Mouse (Mus musculus) lung, embryonic 14.5 days (tissue): ENCODE results near the gene Gm20521. TPM values are rescaled to one million over a fixed set of nuclear protein-coding genes. Genes with fewer than 3 reads are reported as not detected.

Experiments
- ATAC-seq: fragments of 200-750 bp; cut with Nextera tagmentation; 2 replicates; pipeline ENCODE4 v1.8.0; 2017; ENCODE audit warnings: mild to moderate bottlenecking, moderate TSS enrichment, moderate library complexity; ENCODE audit not compliant: insufficient read depth
- DNase-seq: peaks from one replicate; pipeline ENCODE4 v3.0.0-alpha.2; 2015
- H3K27ac ChIP-seq: fragments of 300-500 bp; sonication (generic); 2 replicates; pipeline ENCODE4 v1.5.1; 2014; ENCODE audit warnings: low read depth, mild to moderate bottlenecking, moderate library complexity
- H3K27me3 ChIP-seq: fragments of 300-500 bp; sonication (generic); 2 replicates; pipeline ENCODE4 v1.6.1; 2014; ENCODE audit warnings: low read length, control low read depth; ENCODE audit not compliant: insufficient read depth
- H3K36me3 ChIP-seq: fragments of 300-500 bp; sonication (generic); 2 replicates; pipeline ENCODE4 v1.6.1; 2014; ENCODE audit warnings: control low read depth; ENCODE audit not compliant: insufficient read depth
- H3K4me1 ChIP-seq: fragments of 300-500 bp; sonication (generic); 2 replicates; pipeline ENCODE4 v1.6.1; 2014; ENCODE audit warnings: antibody characterized with exemption, control low read depth; ENCODE audit not compliant: insufficient read depth
- H3K4me2 ChIP-seq: fragments of 300-500 bp; sonication (generic); 2 replicates; pipeline ENCODE4 v1.6.1; 2014; ENCODE audit warnings: mild to moderate bottlenecking
- H3K4me3 ChIP-seq: fragments of 300-500 bp; sonication (generic); 2 replicates; pipeline ENCODE4 v1.5.1; 2014; ENCODE audit warnings: low read depth, low read length
- H3K9ac ChIP-seq: fragments of 300-500 bp; sonication (generic); 2 replicates; pipeline ENCODE4 v1.6.1; 2014
- H3K9me3 ChIP-seq: fragments of 300-500 bp; sonication (generic); 2 replicates; pipeline ENCODE4 v1.6.1; 2016; ENCODE audit warnings: low read depth, low read length, control low read depth
- CTCF ChIP-seq: IDR thresholded peaks from 2 replicates; pipeline ENCODE4 v1.5.1; 2016; ENCODE audit warnings: antibody characterized with exemption, low read depth
- WGBS: fragments of 180-500 bp; shearing (Covaris S2); extraction: QIAGEN DNeasy Blood & Tissue Kit; methylation state at CpG from one replicate; pipeline ENCODE4 v1.1.7; 2014; 5-methylcytosine and 5-hydroxymethylcytosine counted together
- polyA plus RNA-seq: library from polyadenylated mRNA; unstranded; fragments of >200 nt; fragmentation: Nextera tagmentation; extraction: Ambion mirVana; gene quantifications from 2 replicates; pipeline ENCODE4 v1.2.1, GENCODE M21; 2014

The Gm20521 gene
- polyA plus RNA-seq, 1 experiment from 2014 or later = not detected

GRCm38 (mm10) chr14:54892200-54892599, 9.0 kb downstream of the Gm20521 start, which contains the start of gene Pabpn1:
Gene Pabpn1 (plus strand): TSS chr14:54892500.
- DNase-seq = no peak
- no peaks in the 10 kb centered on the region for H3K9me3 ChIP-seq
- H3K4me1 ChIP-seq = no peaks in the 10 kb centered on the region; the same call in 1 of the 2 replicates
- H3K9ac ChIP-seq = peak within 1 kb of the TSS; percentile 43
- TF ChIP-seq CTCF = no peak
- no peaks in the 10 kb centered on the region for H3K27me3 ChIP-seq
- peak within 1 kb of the TSS; percentile 84 for H3K27ac ChIP-seq
- WGBS = 94% methylated on average over 3 of the region's 3 CpGs
- H3K4me2 ChIP-seq = peak within 1 kb of the TSS; percentile 57
- peak within 1 kb of the TSS; percentile 95 for H3K4me3 ChIP-seq
- ATAC-seq = no peak
- H3K36me3 ChIP-seq = peaks cover 19% of the 10 kb centered on the region

DNA sequence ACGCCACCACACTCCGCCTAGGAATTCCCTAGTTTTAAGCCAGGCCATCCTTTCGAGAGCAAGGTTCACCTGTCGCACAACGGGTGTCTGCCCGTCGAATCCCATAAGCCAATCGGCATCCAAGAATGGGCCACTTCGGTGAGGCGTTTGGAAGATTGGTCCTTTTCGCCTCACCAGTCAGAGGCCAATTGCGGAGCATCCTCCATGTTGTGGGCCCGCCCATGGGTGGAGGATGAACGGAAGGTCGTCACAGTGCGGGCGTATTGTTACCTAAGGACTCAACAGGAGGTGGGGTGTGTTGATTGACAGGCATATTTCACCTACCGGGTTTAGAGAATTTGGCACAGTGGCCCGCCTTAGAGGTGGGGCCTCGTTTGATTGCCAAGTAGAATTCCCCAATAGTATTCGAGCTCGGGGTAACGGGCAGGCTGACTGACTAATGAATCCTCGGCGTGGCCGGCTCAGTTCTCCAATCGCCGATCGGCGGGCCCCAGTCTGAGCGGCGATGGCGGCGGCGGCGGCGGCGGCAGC, 10.5 kb downstream of the Gm20521 start:
- peak overlapping the region; percentile 94 for H3K27ac ChIP-seq
- H3K4me3 ChIP-seq = peak overlapping the region; percentile 95
- no peaks in the 10 kb centered on the region for H3K27me3 ChIP-seq
- no peak for TF ChIP-seq CTCF
- DNase-seq (peak; percentile 99), ATAC-seq (peak; percentile 99)
- H3K4me1 ChIP-seq = no peaks in the 10 kb centered on the region; the same call in 1 of the 2 replicates
- peak overlapping the region; percentile 84 for H3K4me2 ChIP-seq
- peaks cover 34% of the 10 kb centered on the region for H3K36me3 ChIP-seq
- under 1% methylated on average over 38 of the region's 38 CpGs for WGBS
- no peaks in the 10 kb centered on the region for H3K9me3 ChIP-seq
- peak overlapping the region; percentile 99 for H3K9ac ChIP-seq

DNA sequence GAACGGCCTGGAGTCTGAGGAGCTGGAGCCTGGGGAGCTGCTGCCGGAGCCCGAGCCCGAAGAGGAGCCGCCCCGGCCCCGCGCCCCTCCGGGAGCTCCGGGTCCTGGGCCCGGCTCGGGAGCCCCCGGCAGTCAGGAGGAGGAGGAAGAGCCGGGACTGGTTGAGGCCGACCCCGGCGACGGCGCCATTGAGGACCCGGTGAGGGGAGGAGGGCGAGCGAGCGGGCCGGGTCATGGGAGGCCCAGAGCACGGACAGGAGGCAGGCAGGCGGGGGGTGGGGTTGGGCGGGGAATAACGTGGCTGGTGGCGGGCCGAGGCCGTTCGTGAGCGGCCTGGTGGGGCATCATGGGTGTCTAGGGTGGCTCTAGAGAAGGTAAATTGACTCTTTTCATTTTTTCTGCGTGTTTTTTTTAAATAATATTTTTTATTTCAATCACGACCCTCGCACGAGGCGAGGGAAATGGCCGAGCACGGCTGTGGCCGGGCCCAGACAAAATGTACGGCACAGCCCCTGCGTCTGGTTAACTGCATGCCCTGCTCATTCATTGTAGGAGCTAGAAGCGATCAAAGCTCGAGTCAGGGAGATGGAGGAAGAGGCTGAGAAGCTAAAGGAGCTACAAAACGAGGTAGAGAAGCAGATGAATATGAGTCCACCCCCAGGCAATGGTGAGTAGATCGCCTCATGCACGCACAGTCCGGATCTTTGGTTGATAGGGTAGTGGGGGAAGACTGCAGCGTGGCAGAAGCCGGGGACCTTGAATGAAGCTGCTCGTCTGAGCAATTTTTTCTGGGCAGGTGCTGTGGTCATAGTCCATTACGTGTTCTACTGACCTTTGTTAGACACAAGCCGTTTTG, 11.3 kb downstream of the Gm20521 start:
- under 1% methylated on average over 52 of the region's 54 CpGs for WGBS
- Histone ChIP-seq H3K4me1 (no peaks in the 10 kb centered on the region; the same call in 1 of the 2 replicates), H3K36me3 (peaks cover 40% of the 10 kb centered on the region)

GRCm38 (mm10) chr14:54897445-54897844, 14.2 kb downstream of the Gm20521 start:
- Histone ChIP-seq H3K4me2 (no peak overlapping the region), H3K9ac (no peak overlapping the region), H3K27me3 (no peaks in the 10 kb centered on the region), H3K9me3 (no peaks in the 10 kb centered on the region), H3K27ac (no peak overlapping the region), H3K4me3 (no peak overlapping the region), H3K36me3 (peaks cover 40% of the 10 kb centered on the region), H3K4me1 (no peaks in the 10 kb centered on the region; the same call in 1 of the 2 replicates)
- no peak for ATAC-seq
- no peak for DNase-seq
- WGBS = 48% methylated on average over 2 of the region's 2 CpGs
- TF ChIP-seq CTCF = no peak

More for the DNA sequence above, 11.3 kb downstream of the Gm20521 start:
- TF ChIP-seq CTCF = no peak
- Histone ChIP-seq H3K4me3 (peak overlapping the region; percentile 95), H3K9ac (peak overlapping the region; percentile 99), H3K9me3 (no peaks in the 10 kb centered on the region), H3K27me3 (no peaks in the 10 kb centered on the region), H3K4me2 (peak overlapping the region; percentile 84), H3K27ac (peak overlapping the region; percentile 94)
- DNase-seq = peak; percentile 60
- ATAC-seq = peak; percentile 64

DNA sequence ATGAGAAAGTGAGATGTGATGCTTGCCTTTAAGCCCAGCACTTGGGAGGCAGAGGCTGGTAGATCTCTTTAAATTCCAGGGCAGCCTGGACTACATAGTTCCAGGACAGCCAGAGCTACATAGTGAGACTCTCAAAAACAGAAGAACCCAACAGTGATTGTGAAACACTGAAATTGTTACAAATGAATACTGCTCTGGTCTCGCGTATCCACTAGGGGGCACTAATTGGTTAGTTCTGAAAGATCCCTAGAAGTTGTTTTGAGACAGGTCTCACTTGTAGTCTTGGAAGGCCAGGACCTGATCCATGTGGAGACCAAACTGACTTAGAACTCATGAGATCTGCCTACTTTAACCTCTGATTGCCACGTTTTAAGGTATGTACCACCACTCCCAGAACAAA, 17.1 kb downstream of the Gm20521 start:
- no peaks in the 10 kb centered on the region for H3K9me3 ChIP-seq
- H3K27ac ChIP-seq = 0 out of 2 replicates have a peak overlapping the region, but pooled peaks have one; percentile 14
- ATAC-seq (peak; percentile 76), DNase-seq (peak; percentile 96)
- H3K4me1 ChIP-seq = no peaks in the 10 kb centered on the region; the same call in 1 of the 2 replicates
- H3K9ac ChIP-seq = no peak overlapping the region
- H3K4me2 ChIP-seq = no peak overlapping the region
- TF ChIP-seq CTCF = peak; percentile 86
- 0% methylated on average over 3 of the region's 3 CpGs for WGBS
- no peak overlapping the region for H3K4me3 ChIP-seq
- H3K36me3 ChIP-seq = peaks cover 39% of the 10 kb centered on the region
- no peaks in the 10 kb centered on the region for H3K27me3 ChIP-seq

GRCm38 (mm10) chr14:54903641-54904040, 20.4 kb downstream of the Gm20521 start:
- no peak for TF ChIP-seq CTCF
- no peaks in the 10 kb centered on the region for H3K4me1 ChIP-seq
- DNase-seq (no peak), ATAC-seq (no peak)
- H3K9me3 ChIP-seq = no peaks in the 10 kb centered on the region
- 91% methylated on average over 4 of the region's 4 CpGs for WGBS
- peaks cover 31% of the 10 kb centered on the region for H3K36me3 ChIP-seq
- no peak overlapping the region for H3K4me2 ChIP-seq
- no peak overlapping the region for H3K27ac ChIP-seq
- no peak overlapping the region for H3K9ac ChIP-seq
- no peak overlapping the region for H3K4me3 ChIP-seq
- no peaks in the 10 kb centered on the region for H3K27me3 ChIP-seq

DNA sequence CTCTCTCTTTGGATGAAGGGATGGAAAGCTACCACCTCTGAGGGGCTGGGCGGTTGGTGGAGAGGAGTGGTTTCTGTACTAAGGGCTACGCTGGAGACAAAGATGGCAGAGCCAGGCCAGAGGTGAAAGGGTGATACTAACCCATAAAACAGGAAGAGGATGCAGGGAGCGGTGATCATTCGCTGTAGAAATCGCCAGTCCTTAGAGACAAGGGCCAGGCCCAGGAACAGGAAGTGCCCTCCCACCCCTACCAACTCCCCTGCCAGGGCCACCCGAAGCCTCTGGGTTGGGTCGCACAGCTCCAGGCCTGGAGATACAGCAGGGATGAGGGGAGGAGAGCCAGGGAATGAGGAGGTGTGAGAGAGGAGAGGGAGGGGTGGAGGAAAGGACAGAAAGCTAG, 25.4 kb downstream of the Gm20521 start:
- H3K4me1 ChIP-seq = no peaks in the 10 kb centered on the region
- WGBS = 79% methylated on average over 7 of the region's 7 CpGs
- TF ChIP-seq CTCF = no peak
- H3K9me3 ChIP-seq = no peaks in the 10 kb centered on the region
- ATAC-seq (no peak), DNase-seq (no peak)
- H3K4me2 ChIP-seq = no peak overlapping the region
- H3K9ac ChIP-seq = no peak overlapping the region
- no peak overlapping the region for H3K27ac ChIP-seq
- no peaks in the 10 kb centered on the region; the same call in 1 of the 2 replicates for H3K27me3 ChIP-seq
- peaks cover 35% of the 10 kb centered on the region for H3K36me3 ChIP-seq
- H3K4me3 ChIP-seq = no peak overlapping the region
